Mouse (Mus musculus): ENCODE measurements around the gene Nsun2.
"Not testable (repeated sequence)": the region's sequence is repeated elsewhere in the genome, so short reads cannot be mapped to it uniquely, and the experiment has no call there.

Gene Nsun2

GRCm38 (mm10) chr13:69591338-69591737, 57.8 kb downstream of the Nsun2 start:
- DNase-seq (ENCODE audit: low read depth, low spot score) = no peak

DNA sequence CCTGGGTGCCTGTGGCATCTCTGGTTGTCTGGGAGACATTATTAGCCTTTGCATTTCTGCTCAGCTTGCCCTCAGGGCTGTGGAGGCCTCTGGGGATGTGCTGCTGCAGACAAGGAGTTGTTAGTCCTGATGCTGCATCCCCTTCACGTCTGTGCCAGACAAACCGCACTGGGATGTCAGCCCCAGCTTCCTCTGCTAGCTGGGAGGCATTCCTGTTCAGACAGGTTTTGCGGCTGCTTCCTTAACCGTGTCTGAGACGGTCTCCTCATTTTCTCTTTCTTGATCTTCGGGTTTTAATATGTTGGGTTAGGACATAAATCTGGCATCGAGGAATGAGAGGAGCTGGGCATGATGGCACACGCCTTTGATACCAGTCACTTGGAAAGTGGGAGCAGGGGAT, 58.7 kb downstream of the Nsun2 start:
- peak; percentile 5 for DNase-seq (ENCODE audit: low read depth, low spot score)

DNA sequence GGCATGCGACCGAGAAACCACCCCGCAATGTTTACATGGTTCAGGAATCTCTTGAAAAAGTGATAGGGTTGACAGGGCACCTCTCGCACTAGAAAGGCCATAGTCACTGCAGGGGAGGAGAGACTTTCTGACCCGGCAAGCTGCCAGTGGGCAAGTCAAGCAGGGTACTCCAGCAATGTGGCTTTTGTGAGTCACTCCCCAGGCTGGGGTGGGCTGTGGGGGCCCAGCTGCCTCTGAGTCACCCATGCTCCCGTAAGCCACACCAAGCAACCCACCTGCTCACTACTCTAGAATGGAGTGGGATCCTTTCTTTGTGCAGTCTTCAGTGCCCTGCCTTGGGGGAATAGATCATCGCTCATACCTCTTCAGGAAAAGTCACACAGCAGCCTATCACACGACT, 59.9 kb downstream of the Nsun2 start:
- no peak for DNase-seq (ENCODE audit: low read depth, low spot score)

GRCm38 (mm10) chr13:69594577-69595256, 61.2 kb downstream of the Nsun2 start:
- no peak for DNase-seq (ENCODE audit: low read depth, low spot score)

DNA sequence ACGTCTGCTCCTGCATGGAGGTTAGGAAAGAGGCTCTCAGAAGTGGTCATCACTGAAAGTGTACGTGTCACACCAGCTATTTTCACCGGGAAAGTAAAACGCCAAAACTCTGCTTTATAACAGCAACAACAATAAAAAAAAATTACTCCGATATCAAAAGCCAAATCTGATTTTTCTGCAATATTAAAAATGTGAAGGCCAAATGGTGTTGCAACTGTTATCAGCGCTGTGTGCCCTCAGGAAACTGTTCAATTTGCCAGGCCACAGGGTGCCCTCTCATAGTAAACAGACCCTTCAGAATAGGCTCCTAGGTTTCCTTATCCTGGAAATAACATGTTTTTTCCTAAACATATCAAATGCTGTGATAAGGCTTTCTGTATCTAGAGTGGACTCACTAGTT, 62.4 kb downstream of the Nsun2 start:
- no peak for DNase-seq (ENCODE audit: low read depth, low spot score)

- DNase-seq (ENCODE audit: low read depth, low spot score) = no peak
These were observed 63.0 kb downstream of the Nsun2 start for GRCm38 (mm10) chr13:69596515-69596914.

DNA sequence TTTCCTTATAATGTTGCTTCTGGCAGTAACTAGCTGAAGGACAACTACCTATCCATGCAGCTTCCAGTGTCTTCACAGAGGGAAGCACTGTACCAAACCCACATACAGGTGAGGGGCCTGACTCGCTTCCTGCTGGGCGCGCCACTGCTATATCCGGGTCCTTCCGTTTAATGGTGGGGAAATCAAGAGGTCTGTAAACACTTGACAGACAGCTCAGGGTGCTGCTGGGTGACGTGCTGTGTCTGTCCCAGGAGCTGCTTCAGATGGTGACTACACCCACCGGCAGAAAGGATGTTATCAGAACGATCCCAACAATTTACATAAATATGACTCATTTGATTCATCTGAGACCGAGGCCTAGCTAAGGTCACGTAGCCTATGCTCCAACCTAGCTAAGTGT, 65.3 kb downstream of the Nsun2 start:
- DNase-seq (ENCODE audit: low read depth, low spot score) = no peak

DNA sequence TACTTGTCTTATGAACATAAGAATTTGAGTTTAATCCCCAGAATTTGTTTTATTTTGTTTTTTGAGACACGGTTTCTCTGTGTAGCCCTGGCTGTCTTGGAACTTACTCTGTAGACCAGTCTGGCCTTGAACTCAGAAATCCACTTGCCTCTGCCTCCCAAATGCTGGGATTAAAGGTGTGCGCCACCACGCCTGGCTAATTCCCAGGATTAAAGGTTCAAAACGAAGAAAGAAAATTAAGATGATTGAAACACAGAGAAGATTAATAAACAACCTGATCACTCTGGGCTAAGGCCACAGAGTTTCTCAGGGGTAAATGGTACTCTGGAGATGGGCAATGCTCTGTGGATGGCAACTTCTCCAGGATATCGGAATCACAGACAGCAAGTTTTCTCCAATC, 67.3 kb downstream of the Nsun2 start:
- not testable (repeated sequence) for DNase-seq (ENCODE audit: low read depth, low spot score)

- DNase-seq (ENCODE audit: low read depth, low spot score) = no peak
These were observed 67.8 kb downstream of the Nsun2 start for GRCm38 (mm10) chr13:69601321-69601720.

- DNase-seq (ENCODE audit: low read depth, low spot score) = no peak
These were observed 71.1 kb downstream of the Nsun2 start for GRCm38 (mm10) chr13:69604670-69605069.

DNA sequence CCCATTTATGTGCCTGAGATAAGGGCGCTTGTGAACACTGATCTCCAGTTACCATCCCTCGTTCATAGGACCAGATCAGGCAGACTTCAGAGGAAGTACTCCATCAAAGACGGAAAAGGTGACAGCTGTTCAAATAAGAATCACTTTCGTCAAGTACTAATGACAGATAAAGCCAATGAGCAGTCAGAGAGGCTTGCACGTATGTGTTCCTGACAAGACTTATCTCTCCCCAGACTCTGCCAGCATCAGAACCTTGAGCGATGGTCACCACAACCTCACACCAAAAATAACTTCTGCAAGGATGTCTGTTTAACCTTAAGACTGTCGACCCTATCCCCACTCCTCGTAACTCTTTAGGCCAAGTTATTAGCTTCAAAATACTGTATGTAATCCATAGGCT, 75.2 kb downstream of the Nsun2 start:
- DNase-seq (ENCODE audit: low read depth, low spot score) = no peak

DNA sequence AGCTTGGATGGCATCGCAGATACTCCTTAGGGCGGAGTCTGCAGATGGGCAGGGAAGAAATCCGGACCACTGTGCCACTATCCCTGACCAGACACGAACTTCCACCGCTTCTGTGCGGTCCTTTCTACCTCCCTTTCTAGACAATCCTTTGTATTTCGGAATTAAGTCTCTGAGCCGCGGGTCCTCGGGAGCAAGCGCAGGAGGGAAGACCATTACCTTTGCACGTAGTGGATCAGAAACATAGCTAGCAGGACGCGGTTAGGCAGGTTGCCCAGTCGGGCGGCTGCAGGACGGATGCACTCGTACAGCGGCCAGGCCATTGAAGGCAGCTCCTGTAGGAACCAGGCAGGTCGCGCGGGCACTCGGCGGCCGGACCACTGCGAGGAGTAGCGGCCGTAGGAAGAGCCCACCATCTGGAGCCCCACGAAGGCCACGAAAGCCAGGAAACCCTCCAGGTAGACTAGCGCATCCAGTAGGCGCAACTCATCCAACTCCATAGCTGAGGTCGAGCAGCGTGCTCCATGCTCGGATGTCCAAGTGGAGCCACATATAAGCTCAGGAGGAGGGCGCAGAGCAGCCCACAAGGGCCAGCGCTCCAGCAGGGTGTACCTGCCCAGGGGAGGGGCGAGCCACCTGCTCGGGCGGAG, 77.3 kb downstream of the Nsun2 start:
- DNase-seq (ENCODE audit: low read depth, low spot score) = peak; percentile 21

DNA sequence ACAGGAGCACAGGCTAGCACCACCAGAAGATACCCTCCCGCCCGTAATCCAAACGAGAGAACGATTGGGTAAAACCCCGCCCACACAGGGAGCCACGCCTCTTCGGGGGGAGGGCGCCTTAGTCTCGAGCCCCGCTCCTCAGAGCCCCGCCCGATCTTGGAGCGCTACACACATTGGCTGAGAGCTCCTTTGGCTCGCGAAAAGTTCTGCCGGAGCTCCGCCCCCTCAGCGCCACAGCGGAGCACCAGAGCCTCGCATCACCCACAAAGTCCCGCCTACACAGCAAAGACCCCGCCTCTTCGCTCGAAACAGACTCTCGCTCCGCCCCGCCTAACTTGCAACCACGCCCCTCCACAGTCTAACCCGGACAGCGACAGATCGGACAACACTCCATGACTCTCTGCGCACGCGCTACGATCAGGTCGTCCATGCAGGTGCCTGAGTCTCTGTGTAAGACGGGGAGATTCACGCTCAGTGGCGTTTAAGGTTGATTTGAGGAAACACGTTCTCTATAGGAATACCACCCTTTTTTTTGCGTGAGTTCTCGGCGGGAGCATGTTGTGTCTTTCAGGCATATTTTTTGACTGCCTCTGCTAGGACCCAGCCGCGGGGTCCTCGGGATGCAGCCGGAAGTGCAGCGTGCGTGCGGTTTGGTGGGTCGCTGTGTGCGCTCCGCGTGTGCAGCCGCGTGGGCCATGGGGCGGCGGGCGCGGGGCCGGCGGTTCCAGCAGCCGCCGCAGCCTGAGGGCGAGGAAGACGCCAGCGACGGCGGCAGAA, 78.0 kb downstream of the Nsun2 start, which contains the start of gene Srd5a1:
TSS of gene Srd5a1 (minus strand) at position 45 of the 777 bp plus-strand sequence.
- DNase-seq (ENCODE audit: low read depth, low spot score) = peak; percentile 99

DNA sequence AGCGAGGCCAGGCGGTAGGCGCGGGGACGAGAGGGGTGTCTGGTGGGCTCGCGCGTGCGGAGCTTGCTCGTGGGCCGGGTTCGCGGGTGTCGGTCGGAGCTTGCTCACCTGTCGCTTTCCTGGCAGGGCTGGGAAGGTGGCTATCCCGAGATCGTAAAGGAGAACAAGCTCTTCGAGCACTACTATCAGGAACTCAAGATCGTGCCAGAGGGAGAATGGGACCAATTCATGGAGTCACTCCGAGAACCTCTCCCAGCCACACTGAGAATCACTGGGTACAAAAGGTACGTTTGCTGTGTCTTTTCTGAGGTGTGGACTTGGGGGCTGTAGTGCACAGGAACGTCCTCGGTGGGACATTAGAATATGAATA, 78.6 kb downstream of the Nsun2 start:
- no peak for DNase-seq (ENCODE audit: low read depth, low spot score)

GRCm38 (mm10) chr13:69616716-69617115, 83.2 kb downstream of the Nsun2 start:
- no peak for DNase-seq (ENCODE audit: low read depth, low spot score)

DNA sequence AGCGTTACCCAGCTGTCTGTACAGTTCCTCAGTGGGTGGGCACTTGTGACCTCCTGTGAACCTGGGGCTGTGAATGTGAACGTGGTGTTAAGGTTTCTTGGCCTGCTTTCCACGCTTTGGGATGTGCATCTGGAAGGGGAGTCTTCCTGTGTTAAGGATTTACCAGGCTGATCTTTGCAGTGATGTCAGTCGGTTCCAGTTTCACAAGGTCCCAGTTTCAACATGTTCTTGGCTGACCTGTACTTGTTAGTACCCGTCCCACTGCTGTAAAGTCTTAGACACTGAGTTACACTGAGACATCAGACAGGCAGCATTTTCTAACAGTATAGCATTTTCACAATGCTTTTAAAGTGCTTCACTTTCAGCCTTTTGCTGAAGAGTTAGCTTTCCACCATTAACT, 90.3 kb downstream of the Nsun2 start:
- DNase-seq (ENCODE audit: low read depth, low spot score) = no peak

GRCm38 (mm10) chr13:69624510-69624909, 91.0 kb downstream of the Nsun2 start:
- DNase-seq (ENCODE audit: low read depth, low spot score) = no peak

DNA sequence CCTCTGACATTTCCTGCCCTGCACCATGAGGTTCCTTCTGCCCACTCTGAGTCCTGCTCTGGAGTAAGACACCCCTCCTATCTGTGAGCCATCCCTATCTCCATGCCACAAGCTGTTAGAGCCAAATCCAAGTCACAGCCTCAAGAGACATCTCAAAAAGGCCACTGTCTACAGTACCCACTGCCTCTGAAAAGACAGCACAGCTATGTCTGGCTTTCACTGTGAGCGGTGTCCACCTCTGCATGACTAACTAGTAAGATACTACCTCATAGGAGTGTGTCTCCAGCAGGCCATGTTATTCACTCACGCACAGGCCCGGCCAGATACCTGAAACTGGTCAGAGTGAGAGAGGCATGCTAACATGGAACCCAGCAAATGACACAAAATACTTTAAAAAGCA, 94.4 kb downstream of the Nsun2 start:
- DNase-seq (ENCODE audit: low read depth, low spot score) = no peak

DNA sequence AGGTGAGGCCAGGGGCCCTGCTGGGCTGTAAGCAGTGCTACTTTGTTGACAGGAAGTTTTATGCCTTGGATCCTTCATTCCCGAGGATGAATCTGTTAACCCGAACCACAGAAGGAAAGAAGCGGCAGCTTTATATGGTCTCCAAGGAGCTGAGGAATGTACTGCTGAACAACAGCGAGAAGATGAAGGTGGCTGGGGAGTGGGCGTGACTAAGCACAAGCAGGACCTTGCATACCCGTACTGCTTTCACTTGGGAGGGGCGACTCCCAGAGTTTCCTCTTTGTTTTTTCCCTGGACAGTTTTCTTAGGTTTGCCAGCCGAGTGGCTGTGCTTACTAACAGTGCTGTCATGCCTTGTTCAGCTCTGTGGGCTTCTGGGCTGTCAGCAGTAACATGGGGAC, 97.0 kb downstream of the Nsun2 start:
- DNase-seq (ENCODE audit: low read depth, low spot score) = no peak

GRCm38 (mm10) chr13:69631111-69631510, 97.6 kb downstream of the Nsun2 start:
- DNase-seq (ENCODE audit: low read depth, low spot score) = no peak

DNA sequence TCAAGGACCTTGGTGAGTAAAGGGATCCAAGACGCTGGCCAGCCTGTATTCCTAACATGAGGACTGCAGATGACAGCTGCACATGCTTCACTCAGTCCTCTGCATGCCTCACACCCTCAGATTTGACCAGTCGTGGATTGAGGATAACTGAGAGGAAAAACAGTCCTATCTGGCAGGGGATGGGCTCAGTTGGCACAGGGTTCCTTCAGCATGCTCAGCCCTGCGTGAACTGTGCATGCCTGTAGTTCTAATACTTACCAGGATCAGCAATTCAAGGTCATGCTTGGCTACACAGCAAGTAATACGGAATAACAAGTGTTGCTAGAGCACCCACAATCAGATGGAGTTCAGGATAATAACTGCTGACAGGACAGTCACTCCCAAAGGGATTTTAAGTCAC, 98.1 kb downstream of the Nsun2 start:
- DNase-seq (ENCODE audit: low read depth, low spot score) = no peak

GRCm38 (mm10) chr13:69633551-69633950, 100.0 kb downstream of the Nsun2 start:
- no peak for DNase-seq (ENCODE audit: low read depth, low spot score)

DNA sequence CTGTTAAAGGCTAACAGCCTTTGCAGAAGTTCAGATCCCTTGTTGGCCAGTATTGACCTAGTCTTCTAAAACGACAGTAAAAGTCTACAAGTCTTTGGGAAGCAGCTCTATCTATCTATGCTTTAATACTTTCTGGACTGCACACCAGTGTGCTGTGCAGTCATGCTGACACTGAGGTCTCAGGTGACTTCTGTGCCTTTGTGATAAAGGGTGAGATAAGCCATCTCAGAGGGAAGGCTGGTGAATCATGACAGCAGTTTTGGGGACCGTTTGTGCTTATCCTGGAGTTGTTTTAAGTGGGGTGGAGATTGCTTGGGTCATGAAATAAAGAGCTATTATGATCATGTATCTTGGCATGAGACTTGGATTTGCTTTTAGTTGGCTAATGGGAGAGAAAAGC, 100.4 kb downstream of the Nsun2 start:
- DNase-seq (ENCODE audit: low read depth, low spot score) = no peak
